Mouse (Mus musculus) megakaryocyte, embryonic 14.5 days (primary cell): ENCODE measurements at regions not wholly inside any gene's neighbourhood (a gene's known extent, or its start where the extent isn't known, plus 50 kb on each side); places are given as distances from the start of the nearest gene placed in this dataset.

ENCODE experiments used
- H3K27me3 ChIP-seq: replicated peaks from 2 replicates; pipeline ENCODE3; 2012; ENCODE audit warnings: inconsistent platforms
- H3K36me3 ChIP-seq: replicated peaks from 2 replicates; pipeline ENCODE3; 2012; ENCODE audit warnings: low read length, inconsistent platforms, mixed read lengths
- H3K4me1 ChIP-seq: 2 replicates; pipeline ENCODE4 v1.6.1; 2012; ENCODE audit warnings: inconsistent platforms
- H3K4me3 ChIP-seq: replicated peaks from 2 replicates; pipeline ENCODE3; 2012; ENCODE audit warnings: moderate library complexity, mild to moderate bottlenecking, inconsistent platforms
- H3K9me3 ChIP-seq: 2 replicates; pipeline ENCODE4 v1.6.1; 2012; ENCODE audit warnings: inconsistent platforms
- FLI1 ChIP-seq: IDR thresholded peaks from 2 replicates; pipeline ENCODE4 v1.6.1; 2012; ENCODE audit warnings: low read length, inconsistent platforms, mixed read lengths
- GATA1 ChIP-seq: IDR thresholded peaks from 3 replicates; pipeline ENCODE4 v1.6.1; 2012; ENCODE audit warnings: mixed read lengths, low read length, inconsistent platforms, borderline replicate concordance

- Histone ChIP-seq H3K27me3 (no peaks in the 10 kb centered on the region), H3K9me3 (peaks cover 24% of the 10 kb centered on the region), H3K4me3 (no peak overlapping the region), H3K36me3 (no peaks in the 10 kb centered on the region), H3K4me1 (no peaks in the 10 kb centered on the region)
- TF ChIP-seq GATA1 (no peak), FLI1 (no peak)
These were observed 74.3 kb upstream of the Otx2 start for GRCm38 (mm10) chr14:48747936-48748335.

GRCm38 (mm10) chr14:48740942-48741602 lies 67.5 kb upstream of the Otx2 start:
- Histone ChIP-seq H3K9me3 (peaks cover 16% of the 10 kb centered on the region), H3K4me3 (no peak overlapping the region), H3K27me3 (no peaks in the 10 kb centered on the region), H3K36me3 (no peaks in the 10 kb centered on the region), H3K4me1 (no peaks in the 10 kb centered on the region)
- no peak for TF ChIP-seq GATA1
- TF ChIP-seq FLI1, result no peak

- H3K27me3 ChIP-seq, result no peaks in the 10 kb centered on the region
These were observed 65.5 kb upstream of the Otx2 start for GRCm38 (mm10) chr14:48739121-48739520.

GRCm38 (mm10) chr14:48738641-48739040 lies 65.0 kb upstream of the Otx2 start:
- Histone ChIP-seq H3K4me3 (no peak overlapping the region), H3K9me3 (peaks cover 5% of the 10 kb centered on the region; the same call in 1 of the 2 replicates), H3K27me3 (no peaks in the 10 kb centered on the region), H3K36me3 (no peaks in the 10 kb centered on the region), H3K4me1 (no peaks in the 10 kb centered on the region)
- TF ChIP-seq GATA1 (no peak), FLI1 (no peak)

More at GRCm38 (mm10) chr14:48739121-48739520, 65.5 kb upstream of the Otx2 start:
- H3K9me3 ChIP-seq, result peaks cover 6% of the 10 kb centered on the region
- H3K4me1 ChIP-seq, result no peaks in the 10 kb centered on the region
- TF ChIP-seq FLI1 (no peak), GATA1 (no peak)
- no peaks in the 10 kb centered on the region for H3K36me3 ChIP-seq
- H3K4me3 ChIP-seq, result no peak overlapping the region

GRCm38 (mm10) chr14:48738213-48738612 lies 64.6 kb upstream of the Otx2 start:
- TF ChIP-seq FLI1 (no peak), GATA1 (no peak)
- H3K27me3 ChIP-seq, result no peaks in the 10 kb centered on the region
- H3K36me3 ChIP-seq, result no peaks in the 10 kb centered on the region
- peaks cover 5% of the 10 kb centered on the region; the same call in 1 of the 2 replicates for H3K9me3 ChIP-seq
- H3K4me3 ChIP-seq, result no peak overlapping the region
- H3K4me1 ChIP-seq, result no peaks in the 10 kb centered on the region

- TF ChIP-seq GATA1, result no peak
- TF ChIP-seq FLI1, result no peak
- Histone ChIP-seq H3K4me3 (no peak overlapping the region), H3K36me3 (no peaks in the 10 kb centered on the region), H3K4me1 (no peaks in the 10 kb centered on the region), H3K27me3 (no peaks in the 10 kb centered on the region), H3K9me3 (peaks cover 5% of the 10 kb centered on the region; the same call in 1 of the 2 replicates)
These were observed 63.6 kb upstream of the Otx2 start for GRCm38 (mm10) chr14:48736969-48737860.

GRCm38 (mm10) chr14:48736211-48736610 lies 62.6 kb upstream of the Otx2 start:
- Histone ChIP-seq H3K36me3 (no peaks in the 10 kb centered on the region), H3K4me3 (no peak overlapping the region), H3K9me3 (peaks cover 5% of the 10 kb centered on the region; the same call in 1 of the 2 replicates), H3K4me1 (no peaks in the 10 kb centered on the region), H3K27me3 (no peaks in the 10 kb centered on the region)
- TF ChIP-seq GATA1, result no peak
- TF ChIP-seq FLI1, result no peak

- TF ChIP-seq FLI1 (no peak), GATA1 (no peak)
- H3K27me3 ChIP-seq, result no peaks in the 10 kb centered on the region
- H3K9me3 ChIP-seq, result peaks cover 13% of the 10 kb centered on the region
- no peaks in the 10 kb centered on the region for H3K36me3 ChIP-seq
- H3K4me3 ChIP-seq, result no peak overlapping the region
- H3K4me1 ChIP-seq, result no peaks in the 10 kb centered on the region
These were observed 56.4 kb upstream of the Otx2 start for GRCm38 (mm10) chr14:48729996-48730395.
